In genomic region chr12:51377003-51377887, GRCm38 (mm10) we compare ENCODE assay signal across 8 mouse cellular contexts. TPM values are rescaled to one million over a fixed set of nuclear protein-coding genes. Genes with fewer than 3 reads are reported as not detected.
DNase-seq lines count a peak whose midpoint lies in the region; ATAC-seq lines count a peak whose summit lies in the region.

Scfd1 (plus strand) TSS chr12:51377510.

- peaks cover 41% of the 10 kb centered on the region for H3K36me3 ChIP-seq in heart, embryonic 14.5 days (ENCODE audit: control insufficient read depth, insufficient read depth, low read length)
- peaks cover 31% of the 10 kb centered on the region for H3K36me3 ChIP-seq in liver, embryonic 13.5 days
- H3K36me3 ChIP-seq in stomach, embryonic 16.5 days (ENCODE audit: control insufficient read depth, insufficient read depth, low read length): 0 out of 2 replicates have a peak, but pooled peaks cover 2% of the 10 kb centered on the region

- peak; percentile 88 for DNase-seq in c-Kit-negative CD71-positive TER-119-positive erythroid progenitor cells, embryonic 14.5 days (ENCODE audit: low read depth, low spot score)
- DNase-seq in fibroblast of lung, adult 2 months (ENCODE audit: low read depth): peak; percentile 92
- DNase-seq in kidney, postnatal 14 days: peak; percentile 95
- DNase-seq in liver, embryonic 13.5 days: peak; percentile 88
- DNase-seq in neural tube, embryonic 10.5 days (ENCODE audit: extremely low spot score, low spot score): peak; percentile 94

- H3K27ac ChIP-seq in heart, embryonic 14.5 days (replicated peaks in 1 of 2; ENCODE audit: control insufficient read depth in 1 of 2, insufficient read depth in 1 of 2, low read depth in 2 of 2, low read length in 2 of 2): peak within 1 kb of the TSS; percentile 89 to 93
- peak within 1 kb of the TSS; percentile 83 for H3K27ac ChIP-seq in liver, embryonic 13.5 days
- peak within 1 kb of the TSS; percentile 92 for H3K27ac ChIP-seq in stomach, embryonic 16.5 days (ENCODE audit: low read length)

- H3K4me2 ChIP-seq in heart, embryonic 14.5 days (ENCODE audit: low read length): peak within 1 kb of the TSS; percentile 82
- peak within 1 kb of the TSS; percentile 77 for H3K4me2 ChIP-seq in liver, embryonic 13.5 days
- H3K4me2 ChIP-seq in stomach, embryonic 16.5 days (ENCODE audit: low read depth, low read length): peak within 1 kb of the TSS; percentile 65

- H3K4me3 ChIP-seq in heart, embryonic 14.5 days (ENCODE audit: control insufficient read depth in 1 of 2, insufficient read depth in 1 of 2, low read depth in 1 of 2, low read length in 2 of 2): peak within 1 kb of the TSS; percentile 87 to 94
- H3K4me3 ChIP-seq in liver, embryonic 13.5 days (replicated peaks): peak within 1 kb of the TSS; percentile 84
- peak within 1 kb of the TSS; percentile 96 for H3K4me3 ChIP-seq in stomach, embryonic 16.5 days (replicated peaks; ENCODE audit: low read length)

- no peaks in the 10 kb centered on the region for H3K9me3 ChIP-seq in heart, embryonic 14.5 days (ENCODE audit: control insufficient read depth, low read length)
- no peaks in the 10 kb centered on the region for H3K9me3 ChIP-seq in liver, embryonic 13.5 days (replicated peaks)
- H3K9me3 ChIP-seq in stomach, embryonic 16.5 days (replicated peaks; ENCODE audit: control insufficient read depth, low read length): no peaks in the 10 kb centered on the region

- no peaks in the 10 kb centered on the region for H3K27me3 ChIP-seq in heart, embryonic 14.5 days (ENCODE audit: control insufficient read depth, insufficient read depth, low read length)
- no peaks in the 10 kb centered on the region for H3K27me3 ChIP-seq in liver, embryonic 13.5 days
- H3K27me3 ChIP-seq in stomach, embryonic 16.5 days (ENCODE audit: control insufficient read depth, insufficient read depth, low read length): no peaks in the 10 kb centered on the region

- peak within 1 kb of the TSS; percentile 95 for H3K9ac ChIP-seq in heart, embryonic 14.5 days (ENCODE audit: low read length)
- H3K9ac ChIP-seq in liver, embryonic 13.5 days: peak within 1 kb of the TSS; percentile 87
- H3K9ac ChIP-seq in stomach, embryonic 16.5 days (ENCODE audit: low read length): peak within 1 kb of the TSS; percentile 92

- H3K4me1 ChIP-seq in heart, embryonic 14.5 days (ENCODE audit: control insufficient read depth in 2 of 2, insufficient read depth in 2 of 2, low read length in 2 of 2): no peaks in the 10 kb centered on the region
- peaks cover 9% of the 10 kb centered on the region for H3K4me1 ChIP-seq in liver, embryonic 13.5 days (replicated peaks)
- H3K4me1 ChIP-seq in stomach, embryonic 16.5 days (ENCODE audit: control insufficient read depth, insufficient read depth, low read length): no peaks in the 10 kb centered on the region

- under 1% methylated on average over 34 of the region's 34 CpGs for WGBS in heart, embryonic 14.5 days
- WGBS in liver, embryonic 13.5 days (ENCODE audit: insufficient replicate concordance): under 1% methylated on average over 34 of the region's 34 CpGs
- WGBS in stomach, embryonic 16.5 days: under 1% methylated on average over 34 of the region's 34 CpGs

- peak; percentile 99 for ATAC-seq in CD4-positive, CD25-positive, alpha-beta regulatory T cell, adult 4 months
- peak; percentile 100 for ATAC-seq in heart, embryonic 14.5 days (ENCODE audit: insufficient number of reproducible peaks, insufficient read depth, low FRiP score, low read depth)
- ATAC-seq in liver, embryonic 13.5 days (ENCODE audit: low read depth): peak; percentile 100
- peak; percentile 100 for ATAC-seq in stomach, embryonic 16.5 days (ENCODE audit: insufficient read depth, low FRiP score)

RNA-seq across cellular contexts. Expression of gene Scfd1, which starts in this region (rescaled TPM):
- 10 to 100 TPM; 89.3 to 94.5 TPM for polyA plus RNA-seq in CD4-positive, CD25-positive, alpha-beta regulatory T cell, adult 4 months (2017; shearing (Covaris generic))
- polyA plus RNA-seq in heart, embryonic 14.5 days (2014; fragmentation: Nextera tagmentation; extraction: Ambion mirVana): 66.1 and 68.7 TPM in 2 replicates
- 42.4 and 49.6 TPM in 2 replicates for polyA plus RNA-seq in liver, embryonic 13.5 days (2015; fragmentation: Nextera tagmentation; extraction: Ambion mirVana)
- 83.4 and 87.5 TPM in 2 replicates for polyA plus RNA-seq in stomach, embryonic 16.5 days (2015; fragmentation: Nextera tagmentation; extraction: Ambion mirVana)

Comparison
In these comparisons a context has a peak if more than half of its experiments do, and no peak if none do; other contexts are left out.
1. Peak in every context shown above with its lines: DNase-seq, ATAC-seq, H3K4me3 ChIP-seq and H3K27ac ChIP-seq.